Mouse (Mus musculus) small intestine, adult 2 months (tissue): ENCODE data around the gene Sema7a. TPM values are rescaled to one million over a fixed set of nuclear protein-coding genes. Genes with fewer than 3 reads are reported as not detected.

ENCODE experiments used
- H3K27ac ChIP-seq: fragments of 200-500 bp; 2 replicates; pipeline ENCODE4 v1.5.1; 2012; ENCODE audit warnings: low read depth, low read length, control low read depth, inconsistent platforms; ENCODE audit not compliant: insufficient read depth
- H3K27me3 ChIP-seq: fragments of 200-500 bp; 2 replicates; pipeline ENCODE4 v1.6.1; 2012; ENCODE audit warnings: mild to moderate bottlenecking, moderate library complexity, low read length, inconsistent platforms; ENCODE audit not compliant: control insufficient read depth, insufficient read depth
- H3K36me3 ChIP-seq: fragments of 200-500 bp; 2 replicates; pipeline ENCODE4 v1.6.1; 2012; ENCODE audit warnings: mild to moderate bottlenecking, low read length, control low read depth, inconsistent platforms; ENCODE audit not compliant: control insufficient read depth, insufficient read depth
- H3K4me1 ChIP-seq: fragments of 200-500 bp; 2 replicates; pipeline ENCODE4 v1.6.1; 2012; ENCODE audit warnings: low read length, inconsistent platforms, mixed read lengths; ENCODE audit not compliant: control insufficient read depth, insufficient read depth, insufficient read length
- H3K4me3 ChIP-seq: fragments of 200-500 bp; 2 replicates; pipeline ENCODE4 v1.5.1; 2012; ENCODE audit warnings: low read depth, mild to moderate bottlenecking, control low read depth, inconsistent platforms, low read length, moderate library complexity
- CTCF ChIP-seq: fragments of 200-500 bp; IDR thresholded peaks from 2 replicates; pipeline ENCODE4 v1.5.1; 2012; ENCODE audit warnings: low read depth, mild to moderate bottlenecking, control low read depth, inconsistent platforms, low read length, moderate library complexity, mixed read lengths; ENCODE audit not compliant: insufficient replicate concordance, insufficient read length; ENCODE audit errors: extremely low read depth
- POLR2A ChIP-seq: fragments of 200-500 bp; IDR thresholded peaks from 2 replicates; pipeline ENCODE4 v1.6.1; 2012; ENCODE audit warnings: low read depth, mild to moderate bottlenecking, control low read depth, inconsistent platforms, low read length, moderate library complexity
- WGBS: fragments of 180-500 bp; shearing (Covaris S2); methylation state at CpG from one replicate; pipeline ENCODE4 v1.1.7; 2018; 5-methylcytosine and 5-hydroxymethylcytosine counted together
- polyA plus RNA-seq: library from polyadenylated mRNA; depleted of rRNA; stranded (reverse); fragments of >200 nt; gene quantifications from 2 replicates; pipeline ENCODE4 v1.2.3, GENCODE M21; 2012

Sema7a gene
- polyA plus RNA-seq, 1 experiment, result 52.6 TPM

DNA sequence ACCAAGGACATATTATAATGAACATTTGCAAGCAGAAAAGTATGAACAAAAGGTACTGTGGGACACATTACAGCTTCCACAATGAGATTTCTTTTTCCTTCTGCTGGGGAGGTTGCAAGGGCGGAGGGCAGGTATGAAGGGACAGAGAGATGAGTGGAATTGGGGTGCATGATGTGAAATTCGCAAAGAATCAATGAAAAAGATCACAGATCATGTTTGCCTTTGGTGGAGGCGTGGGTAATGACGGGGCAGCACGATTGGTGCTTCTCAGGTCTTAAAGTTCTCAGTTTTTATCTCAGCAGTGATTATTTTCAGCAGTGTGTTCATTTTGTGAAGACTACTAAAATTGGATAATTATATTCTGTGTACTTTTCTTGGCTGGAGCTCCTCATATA lies 35.7 kb upstream of the Sema7a start:
- Histone ChIP-seq H3K36me3 (no peaks in the 10 kb centered on the region), H3K27ac (no peak overlapping the region), H3K27me3 (0 out of 2 replicates have a peak, but pooled peaks cover 3% of the 10 kb centered on the region), H3K4me3 (no peak overlapping the region), H3K4me1 (no peaks in the 10 kb centered on the region)
- no peak for TF ChIP-seq POLR2A
- no peak for TF ChIP-seq CTCF
- 53% methylated on average over 5 of the region's 5 CpGs for WGBS

DNA sequence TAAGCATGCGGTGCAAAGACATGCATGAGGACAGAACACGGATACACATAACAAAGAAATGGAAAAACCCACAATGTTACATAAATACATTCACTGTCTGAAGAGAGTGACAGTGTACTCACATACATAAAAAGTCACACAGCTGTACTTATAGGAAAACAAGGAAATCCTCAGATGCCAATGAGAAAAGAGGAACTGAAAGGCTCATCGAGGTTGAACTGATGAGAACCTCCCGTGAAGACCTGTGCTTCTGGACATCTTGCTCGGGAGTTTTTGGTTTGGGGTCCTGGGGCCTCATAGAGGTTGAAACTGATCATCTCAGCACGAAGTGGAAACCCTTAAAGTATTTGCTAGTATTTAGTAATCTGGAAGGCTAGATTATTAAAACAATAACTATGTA lies 32.7 kb upstream of the Sema7a start:
- Histone ChIP-seq H3K27me3 (0 out of 2 replicates have a peak, but pooled peaks cover 3% of the 10 kb centered on the region), H3K36me3 (no peaks in the 10 kb centered on the region), H3K4me1 (peaks cover 7% of the 10 kb centered on the region; the same call in 1 of the 2 replicates), H3K4me3 (no peak overlapping the region), H3K27ac (no peak overlapping the region)
- TF ChIP-seq POLR2A (no peak), CTCF (no peak)
- 73% methylated on average over 6 of the region's 6 CpGs for WGBS

DNA sequence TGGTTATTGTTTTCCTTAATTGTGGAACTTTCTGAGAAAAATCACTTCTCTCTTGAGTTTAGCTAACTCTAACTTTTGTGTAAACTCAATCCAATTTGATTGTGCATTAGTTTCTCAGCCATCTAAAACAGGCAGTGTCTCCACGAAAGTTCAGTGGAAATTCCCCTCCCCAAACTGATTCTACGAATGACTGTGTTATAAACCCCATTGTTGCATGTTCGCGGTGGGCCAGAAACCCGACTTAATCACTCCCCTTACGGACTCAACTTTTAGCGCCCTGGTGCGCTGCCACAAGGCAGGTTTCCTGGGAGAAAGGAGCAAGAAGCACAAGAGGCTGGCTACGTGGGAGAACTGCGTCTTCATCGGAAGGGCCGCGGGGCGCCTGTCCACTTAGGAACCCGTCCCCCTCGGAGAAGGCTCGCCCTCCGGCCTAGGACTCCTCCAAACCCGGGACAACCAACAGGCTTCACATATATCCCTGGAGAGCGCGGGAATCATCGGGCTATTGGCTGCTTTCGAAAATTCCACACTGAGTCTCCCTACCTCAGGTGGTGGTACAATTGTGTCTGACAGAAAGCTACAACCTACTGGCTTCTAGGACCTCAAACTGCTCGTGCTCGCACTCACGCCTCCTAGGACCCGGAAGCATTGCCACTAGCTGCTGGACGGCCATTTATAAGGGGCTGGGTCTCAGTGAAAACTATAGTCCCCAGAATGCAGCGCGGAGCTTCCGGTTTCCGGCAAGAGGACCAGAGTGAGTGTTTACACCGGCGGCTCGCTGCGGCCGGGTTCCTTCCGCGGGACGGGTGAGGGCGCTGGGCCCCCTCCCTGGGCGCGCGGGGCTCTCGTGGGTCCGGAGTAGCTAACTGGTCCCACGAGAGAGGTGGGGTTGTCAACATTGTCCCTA lies 29.4 kb upstream of the Sema7a start, which contains the start of gene Ubl7:
Gene Ubl7, plus strand, starts transcription at position 726 of the 907 bp plus-strand sequence.
- Histone ChIP-seq H3K4me1 (peaks cover 7% of the 10 kb centered on the region; the same call in 1 of the 2 replicates), H3K36me3 (peaks cover 7% of the 10 kb centered on the region), H3K27me3 (no peaks in the 10 kb centered on the region), H3K27ac (peak within 1 kb of the TSS; percentile 10; the same call in 1 of the 2 replicates), H3K4me3 (peak within 1 kb of the TSS; percentile 83)
- 1% methylated on average over 47 of the region's 47 CpGs for WGBS
- TF ChIP-seq CTCF, result no peak
- peak; percentile 91 for TF ChIP-seq POLR2A

DNA sequence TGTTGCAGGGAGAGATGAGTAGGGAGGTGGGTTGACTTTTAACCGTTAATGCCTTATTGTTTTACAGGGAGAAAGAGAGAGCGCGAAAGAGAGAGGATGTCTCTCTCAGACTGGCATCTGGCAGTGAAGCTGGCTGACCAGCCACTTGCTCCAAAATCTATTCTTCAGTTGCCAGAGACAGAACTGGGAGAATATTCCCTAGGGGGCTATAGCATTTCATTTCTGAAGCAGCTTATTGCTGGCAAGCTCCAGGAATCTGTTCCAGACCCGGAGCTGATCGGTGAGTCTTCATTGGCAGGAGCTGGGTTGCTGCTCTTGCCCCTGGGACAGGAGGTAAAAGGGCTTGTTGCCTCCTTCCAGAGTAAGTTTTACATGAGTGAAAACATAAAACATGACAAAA lies 27.3 kb upstream of the Sema7a start:
- no peak overlapping the region for H3K4me3 ChIP-seq
- no peak for TF ChIP-seq CTCF
- TF ChIP-seq POLR2A, result no peak
- H3K27me3 ChIP-seq, result no peaks in the 10 kb centered on the region
- peaks cover 7% of the 10 kb centered on the region; the same call in 1 of the 2 replicates for H3K4me1 ChIP-seq
- no peak overlapping the region for H3K27ac ChIP-seq
- H3K36me3 ChIP-seq, result peaks cover 16% of the 10 kb centered on the region
- WGBS, result 94% methylated on average over 5 of the region's 5 CpGs

DNA sequence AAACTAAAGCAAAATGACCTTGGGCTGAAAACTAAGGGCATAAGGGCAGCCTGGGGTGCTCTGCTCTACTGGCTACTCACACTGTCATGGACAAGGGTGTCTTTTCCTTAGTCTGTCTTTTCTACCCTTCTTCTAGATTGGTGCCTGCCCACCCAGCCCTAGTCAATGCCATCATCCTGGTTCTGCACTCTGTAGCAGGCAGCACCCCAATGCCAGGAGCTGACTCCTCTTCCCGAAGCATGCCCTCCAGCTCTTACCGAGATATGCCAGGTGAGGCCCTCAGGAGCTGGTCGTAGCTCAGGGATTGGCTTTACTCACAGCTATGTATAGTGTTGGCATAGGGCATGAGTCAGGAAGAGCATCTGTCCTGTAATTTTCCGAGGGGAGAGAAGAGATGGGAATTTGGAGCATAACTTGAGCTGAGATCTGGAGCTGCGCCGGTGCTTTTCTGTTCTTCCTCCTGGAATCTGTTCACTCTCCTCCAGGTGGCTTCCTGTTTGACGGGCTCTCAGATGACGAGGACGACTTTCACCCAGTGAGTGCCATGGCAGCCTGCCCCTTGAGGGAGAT lies 18.3 kb upstream of the Sema7a start:
- no peak overlapping the region for H3K4me3 ChIP-seq
- TF ChIP-seq CTCF (no peak), POLR2A (no peak)
- 94% methylated on average over 9 of the region's 9 CpGs for WGBS
- H3K4me1 ChIP-seq, result no peaks in the 10 kb centered on the region
- no peaks in the 10 kb centered on the region for H3K27me3 ChIP-seq
- H3K36me3 ChIP-seq, result peaks cover 71% of the 10 kb centered on the region
- H3K27ac ChIP-seq, result no peak overlapping the region

DNA sequence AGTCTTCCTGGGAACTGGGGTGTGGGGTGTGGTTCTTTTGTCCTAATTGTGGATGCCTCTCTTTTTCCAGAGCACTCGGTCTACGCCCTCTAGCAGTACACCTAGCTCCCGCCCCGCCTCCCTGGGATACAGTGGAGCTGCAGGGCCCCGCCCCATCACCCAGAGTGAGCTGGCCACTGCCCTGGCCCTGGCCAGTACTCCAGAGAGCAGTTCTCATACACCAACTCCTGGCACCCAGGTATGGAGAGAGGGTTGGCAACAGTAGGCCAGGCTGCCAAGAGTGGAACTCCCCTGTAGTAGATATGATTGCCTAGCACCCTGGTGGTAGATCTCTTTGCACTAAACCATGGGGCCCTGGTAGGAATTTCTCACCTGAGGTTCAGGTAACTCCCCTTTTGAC lies 17.5 kb upstream of the Sema7a start:
- Histone ChIP-seq H3K4me1 (no peaks in the 10 kb centered on the region), H3K36me3 (peaks cover 71% of the 10 kb centered on the region), H3K27ac (no peak overlapping the region), H3K4me3 (no peak overlapping the region), H3K27me3 (no peaks in the 10 kb centered on the region)
- TF ChIP-seq POLR2A (no peak), CTCF (no peak)
- 71% methylated on average over 5 of the region's 5 CpGs for WGBS

DNA sequence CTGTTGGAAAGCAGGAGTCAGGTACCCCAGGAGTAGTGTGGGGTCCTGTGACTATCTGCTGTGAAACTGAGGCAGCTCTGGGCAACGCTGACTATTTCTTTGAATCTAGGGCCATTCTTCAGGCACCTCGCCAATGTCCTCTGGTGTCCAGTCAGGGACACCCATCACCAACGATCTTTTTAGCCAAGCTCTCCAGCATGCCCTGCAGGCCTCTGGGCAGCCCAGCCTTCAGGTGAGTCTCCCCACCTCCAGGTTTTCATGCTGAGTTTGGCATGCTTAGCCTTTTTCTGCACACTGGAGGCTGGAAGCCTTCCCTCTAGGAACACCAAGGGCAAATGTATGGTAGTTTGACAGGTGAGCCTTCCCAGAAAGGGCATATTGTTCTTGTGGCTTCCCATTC lies 16.9 kb upstream of the Sema7a start:
- no peak overlapping the region for H3K4me3 ChIP-seq
- TF ChIP-seq POLR2A (no peak), CTCF (no peak)
- H3K27me3 ChIP-seq, result no peaks in the 10 kb centered on the region
- no peaks in the 10 kb centered on the region for H3K4me1 ChIP-seq
- WGBS, result 90% methylated on average over 3 of the region's 3 CpGs
- H3K27ac ChIP-seq, result no peak overlapping the region
- H3K36me3 ChIP-seq, result peaks cover 71% of the 10 kb centered on the region
